Mouse (Mus musculus) cerebellum, adult 11 months (tissue): ENCODE data around the gene Pld1.

Experiments
- DNase-seq: peaks from one replicate; pipeline ENCODE4 v3.0.0; 2022

Gene Pld1

DNA sequence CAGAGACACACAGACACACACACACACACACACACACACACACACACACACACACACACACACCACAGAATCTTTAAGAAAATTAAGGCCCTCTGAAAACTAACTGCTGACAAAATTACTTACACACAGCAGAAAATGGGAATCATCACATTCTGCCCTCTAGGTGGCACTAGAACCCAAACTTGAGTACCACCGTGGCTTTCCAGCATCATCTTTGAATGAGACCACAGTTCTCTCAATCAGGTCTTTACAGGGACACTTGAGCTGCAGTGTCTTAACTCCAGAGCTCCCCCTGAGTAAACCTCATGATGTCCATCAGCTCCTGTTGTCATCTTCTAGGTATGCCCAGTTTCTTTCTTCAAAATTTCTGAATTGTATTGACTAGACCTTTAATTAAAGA, 227.1 kb downstream of the Pld1 start:
- DNase-seq, result peak; percentile 59

DNA sequence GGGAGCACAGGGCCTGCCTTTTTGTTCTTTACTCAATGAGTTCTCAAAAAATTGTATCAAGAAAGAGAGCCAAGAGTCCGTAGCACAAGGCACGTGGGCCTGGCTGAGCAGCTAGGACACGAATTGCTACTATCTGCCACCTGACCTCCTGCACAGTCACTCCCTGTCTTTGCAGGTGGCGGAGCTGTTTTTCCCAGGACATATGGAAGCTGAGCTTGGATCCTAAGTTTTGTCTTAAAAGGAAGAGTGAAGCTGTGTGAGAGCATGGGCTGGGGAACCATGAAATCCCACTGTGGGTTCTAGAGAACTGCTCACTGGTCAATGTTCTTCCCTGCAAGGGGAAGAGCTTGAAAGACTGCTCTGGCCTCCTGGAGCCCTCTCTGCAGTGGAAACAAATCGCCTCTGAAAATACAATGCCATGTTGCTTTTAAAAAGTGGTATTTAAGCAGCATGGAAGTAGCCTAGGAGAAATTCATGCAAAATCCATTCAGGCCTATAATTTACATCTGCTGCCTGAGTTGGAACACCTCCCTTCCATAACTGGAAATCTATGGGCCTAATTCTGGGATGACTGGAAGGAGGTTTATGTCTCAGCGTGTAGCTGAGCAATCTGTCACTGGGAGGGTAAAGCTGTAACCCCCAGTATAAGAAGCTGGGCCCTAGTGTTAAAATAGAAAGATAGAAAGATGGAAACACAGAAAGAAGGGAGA, 229.5 kb downstream of the Pld1 start:
- peak; percentile 21 for DNase-seq

GRCm38 (mm10) chr3:28170911-28171618, 232.6 kb downstream of the Pld1 start:
- peak; percentile 76 for DNase-seq

GRCm38 (mm10) chr3:28175997-28176967, 237.8 kb downstream of the Pld1 start:
- peak; percentile 63 for DNase-seq

GRCm38 (mm10) chr3:28178333-28178732, 239.8 kb downstream of the Pld1 start:
- DNase-seq, result no peak
